Mouse (Mus musculus) limb, embryonic 14.5 days (tissue): ENCODE measurements at regions not wholly inside any gene's neighbourhood (a gene's known extent, or its start where the extent isn't known, plus 50 kb on each side); places are given as distances from the start of the nearest gene placed in this dataset.

ENCODE experiments used
- ATAC-seq: fragments of 200-750 bp; cut with Nextera tagmentation; 2 replicates; pipeline ENCODE4 v1.8.0; 2017; ENCODE audit warnings: low read depth, moderate number of reproducible peaks, moderate TSS enrichment; ENCODE audit not compliant: low FRiP score
- DNase-seq: peaks from one replicate; pipeline ENCODE4 v3.0.0-alpha.2; 2015; ENCODE audit warnings: low spot score
- H3K27ac ChIP-seq: fragments of 300-500 bp; sonication (generic); replicated peaks from 2 replicates; pipeline ENCODE4 v1.5.1; 2014; ENCODE audit warnings: low read depth, mild to moderate bottlenecking, low read length, moderate library complexity, mixed read lengths
- H3K27me3 ChIP-seq: fragments of 300-500 bp; sonication (generic); 2 replicates; pipeline ENCODE4 v1.6.1; 2014; ENCODE audit warnings: low read length, mixed read lengths; ENCODE audit not compliant: control insufficient read depth, insufficient read depth
- H3K36me3 ChIP-seq: fragments of 300-500 bp; sonication (generic); 2 replicates; pipeline ENCODE4 v1.6.1; 2014; ENCODE audit warnings: mild to moderate bottlenecking, low read length, moderate library complexity, mixed read lengths; ENCODE audit not compliant: control insufficient read depth, insufficient read depth
- H3K4me1 ChIP-seq: fragments of 300-500 bp; sonication (generic); 2 replicates; pipeline ENCODE4 v1.6.1; 2014; ENCODE audit warnings: antibody characterized with exemption, low read length, mixed read lengths; ENCODE audit not compliant: control insufficient read depth, insufficient read depth
- H3K4me2 ChIP-seq: fragments of 300-500 bp; sonication (generic); replicated peaks from 2 replicates; pipeline ENCODE4 v1.6.1; 2014; ENCODE audit warnings: low read depth, mild to moderate bottlenecking, low read length, moderate library complexity; ENCODE audit not compliant: severe bottlenecking
- H3K4me3 ChIP-seq: fragments of 300-500 bp; sonication (generic); replicated peaks from 2 replicates; pipeline ENCODE4 v1.5.1; 2014; ENCODE audit warnings: low read length
- H3K9ac ChIP-seq: fragments of 300-500 bp; sonication (generic); 2 replicates; pipeline ENCODE4 v1.6.1; 2014; ENCODE audit warnings: mild to moderate bottlenecking, low read depth, low read length, moderate library complexity; ENCODE audit not compliant: severe bottlenecking
- H3K9me3 ChIP-seq: fragments of 300-500 bp; sonication (generic); 2 replicates; pipeline ENCODE4 v1.6.1; 2016; ENCODE audit warnings: low read length; ENCODE audit not compliant: control insufficient read depth
- POLR2A ChIP-seq: fragments of 200-500 bp; IDR thresholded peaks from 2 replicates; pipeline ENCODE4 v1.8.0; 2012; ENCODE audit warnings: inconsistent platforms, mild to moderate bottlenecking, moderate library complexity, borderline replicate concordance; ENCODE audit not compliant: insufficient read depth, insufficient read length; ENCODE audit errors: extremely low read depth
- WGBS: fragments of 180-500 bp; shearing (Covaris S2); extraction: QIAGEN DNeasy Blood & Tissue Kit; methylation state at CpG from one replicate; pipeline ENCODE4 v1.1.7; 2014; 5-methylcytosine and 5-hydroxymethylcytosine counted together

DNA sequence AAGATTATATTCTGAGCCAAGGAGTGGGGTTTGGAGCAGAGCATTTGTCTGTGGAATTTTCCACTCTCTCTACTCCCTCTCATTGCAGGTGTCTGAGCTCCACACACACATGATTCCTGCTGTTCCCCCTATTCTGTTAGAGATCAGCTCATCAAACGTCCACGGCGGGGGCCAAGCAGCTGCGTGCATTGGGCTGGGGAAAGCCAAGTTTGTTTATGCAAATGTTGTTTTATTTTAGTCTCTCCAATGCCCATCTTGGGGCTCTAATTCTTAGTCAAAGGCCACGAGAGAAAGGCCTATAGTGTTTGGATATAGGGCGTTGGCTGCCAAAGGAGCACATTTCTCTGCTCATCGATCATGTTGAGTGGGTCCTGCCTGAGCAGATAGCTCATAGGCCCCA, 234.6 kb downstream of the Eipr1 start:
- no peaks in the 10 kb centered on the region for H3K9me3 ChIP-seq
- H3K4me3 ChIP-seq, result no peak overlapping the region
- no peak overlapping the region for H3K9ac ChIP-seq
- 77% methylated on average over 7 of the region's 7 CpGs for WGBS
- TF ChIP-seq POLR2A, result no peak
- H3K4me2 ChIP-seq, result no peak overlapping the region
- H3K27me3 ChIP-seq, result no peaks in the 10 kb centered on the region
- H3K27ac ChIP-seq, result no peak overlapping the region
- no peaks in the 10 kb centered on the region for H3K36me3 ChIP-seq
- no peak for DNase-seq
- no peaks in the 10 kb centered on the region for H3K4me1 ChIP-seq
- ATAC-seq, result no peak

DNA sequence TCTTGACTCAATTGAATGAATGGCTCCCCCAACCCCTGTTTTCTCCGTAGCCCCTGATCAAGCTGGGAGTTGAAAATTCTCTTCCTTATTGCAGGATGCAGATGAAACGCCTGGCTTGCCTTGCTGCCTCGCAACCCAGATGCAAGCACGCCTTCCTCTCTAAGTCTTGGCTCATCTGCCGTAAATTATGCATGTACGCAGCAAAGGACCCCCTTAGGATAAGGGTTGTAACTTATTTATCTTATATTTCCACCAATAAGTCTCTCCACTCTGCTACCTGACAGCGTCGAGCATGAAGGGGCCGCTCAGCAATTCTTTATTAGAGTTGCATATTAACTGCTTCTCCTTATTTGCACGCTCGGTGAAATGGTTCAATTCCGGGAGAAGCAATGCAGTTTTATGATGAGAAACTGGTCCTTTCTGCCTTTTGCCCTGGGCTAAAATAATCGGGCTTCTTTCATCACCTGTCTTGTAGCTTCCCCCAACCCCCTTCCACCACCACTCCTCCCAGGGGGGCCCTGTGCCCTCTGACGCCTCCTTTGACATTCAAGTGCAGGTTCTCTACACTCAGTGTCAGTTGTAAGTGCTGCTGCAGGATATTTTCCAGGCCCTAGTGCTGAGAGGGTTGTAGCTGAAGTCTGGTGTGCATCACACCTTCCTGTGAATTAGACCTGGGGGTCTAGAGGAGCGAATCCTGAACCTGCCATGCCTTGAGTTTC, 246.0 kb downstream of the Eipr1 start:
- Histone ChIP-seq H3K4me1 (peaks cover 11% of the 10 kb centered on the region), H3K36me3 (no peaks in the 10 kb centered on the region), H3K27ac (no peak overlapping the region), H3K9me3 (no peaks in the 10 kb centered on the region), H3K9ac (no peak overlapping the region), H3K4me2 (no peak overlapping the region), H3K27me3 (no peaks in the 10 kb centered on the region), H3K4me3 (no peak overlapping the region)
- DNase-seq (no peak), ATAC-seq (no peak)
- TF ChIP-seq POLR2A, result no peak
- WGBS, result 29% methylated on average over 15 of the region's 15 CpGs

DNA sequence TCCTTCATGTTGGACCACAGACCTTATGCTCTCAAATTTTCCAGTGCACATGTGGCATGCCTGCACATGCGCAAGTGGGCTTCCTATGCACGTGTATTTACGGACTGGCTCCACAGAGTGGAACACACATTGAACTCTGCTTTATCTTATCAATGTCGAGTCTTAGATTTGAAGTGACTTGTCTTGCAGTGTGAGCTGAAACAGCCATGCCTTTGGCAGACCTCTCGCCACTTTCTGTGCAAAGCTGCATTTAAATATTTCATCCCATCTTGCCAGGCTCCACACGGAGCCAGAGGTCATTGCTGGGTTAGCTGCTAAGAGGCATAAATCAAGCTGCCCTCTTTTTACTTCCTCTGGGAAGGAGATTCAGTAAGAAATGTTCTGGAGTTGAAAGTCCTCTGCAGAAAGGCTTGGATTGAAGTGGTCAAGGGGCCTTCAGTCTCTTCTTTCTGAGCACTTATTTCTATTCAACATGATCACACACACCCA, 248.4 kb downstream of the Eipr1 start:
- Histone ChIP-seq H3K27me3 (no peaks in the 10 kb centered on the region), H3K9me3 (no peaks in the 10 kb centered on the region), H3K4me2 (no peak overlapping the region), H3K36me3 (no peaks in the 10 kb centered on the region), H3K27ac (no peak overlapping the region), H3K9ac (no peak overlapping the region), H3K4me1 (peaks cover 11% of the 10 kb centered on the region), H3K4me3 (no peak overlapping the region)
- TF ChIP-seq POLR2A, result no peak
- 19% methylated on average over 6 of the region's 6 CpGs for WGBS
- ATAC-seq, result 0 out of 2 replicates have a peak, but pooled peaks have one; percentile 6
- DNase-seq, result peak; percentile 13

DNA sequence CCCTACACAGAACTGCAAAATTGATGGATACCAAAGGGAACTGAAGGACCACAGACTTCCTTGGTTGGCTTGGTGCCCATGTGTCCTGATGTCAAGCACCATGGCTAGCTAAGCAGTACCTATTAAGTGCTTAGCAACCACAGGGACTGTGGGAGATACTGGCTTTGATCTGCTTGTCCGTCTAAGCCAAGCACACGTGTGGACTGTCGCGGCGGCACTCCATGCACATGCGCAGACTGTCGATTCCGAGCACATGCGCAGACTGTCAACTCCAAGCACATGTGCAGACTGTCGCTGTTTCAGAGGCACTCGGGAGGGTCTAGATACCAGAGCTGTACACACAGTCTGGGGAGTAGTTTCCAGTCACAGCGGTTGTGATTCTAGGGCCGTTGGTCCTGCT, 252.9 kb downstream of the Eipr1 start:
- ATAC-seq (no peak), DNase-seq (no peak)
- Histone ChIP-seq H3K9me3 (no peaks in the 10 kb centered on the region), H3K4me2 (no peak overlapping the region), H3K27ac (no peak overlapping the region), H3K9ac (no peak overlapping the region), H3K4me3 (no peak overlapping the region), H3K36me3 (no peaks in the 10 kb centered on the region), H3K4me1 (peaks cover 8% of the 10 kb centered on the region), H3K27me3 (no peaks in the 10 kb centered on the region)
- 89% methylated on average over 13 of the region's 13 CpGs for WGBS
- TF ChIP-seq POLR2A, result no peak

DNA sequence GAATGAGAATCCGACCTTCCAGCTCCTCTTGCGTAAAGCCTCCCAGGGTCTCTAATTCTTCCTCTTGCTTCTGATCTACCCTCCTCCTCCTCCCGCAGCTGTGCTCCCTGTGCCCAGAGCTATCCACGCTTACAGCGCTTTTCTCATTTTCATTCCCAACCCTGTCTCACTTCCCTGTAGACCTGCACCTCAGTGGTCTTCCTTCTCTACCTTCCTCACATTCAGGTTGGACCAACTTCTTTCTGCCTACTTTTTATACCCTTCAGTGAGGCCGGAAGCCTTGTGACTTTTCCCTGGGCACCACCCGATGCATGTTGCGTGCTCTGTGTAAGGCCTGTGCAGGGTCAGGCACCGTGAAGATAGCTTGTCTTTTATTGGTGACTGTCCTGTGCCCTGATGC, 263.0 kb downstream of the Eipr1 start:
- Histone ChIP-seq H3K4me2 (no peak overlapping the region), H3K27me3 (no peaks in the 10 kb centered on the region), H3K9ac (no peak overlapping the region), H3K36me3 (no peaks in the 10 kb centered on the region), H3K9me3 (no peaks in the 10 kb centered on the region), H3K27ac (no peak overlapping the region), H3K4me3 (no peak overlapping the region), H3K4me1 (no peaks in the 10 kb centered on the region)
- no peak for ATAC-seq
- TF ChIP-seq POLR2A, result no peak
- no peak for DNase-seq
- 85% methylated on average over 9 of the region's 9 CpGs for WGBS
